ENCODE assay signal across 8 mouse cellular contexts in the genomic region with DNA sequence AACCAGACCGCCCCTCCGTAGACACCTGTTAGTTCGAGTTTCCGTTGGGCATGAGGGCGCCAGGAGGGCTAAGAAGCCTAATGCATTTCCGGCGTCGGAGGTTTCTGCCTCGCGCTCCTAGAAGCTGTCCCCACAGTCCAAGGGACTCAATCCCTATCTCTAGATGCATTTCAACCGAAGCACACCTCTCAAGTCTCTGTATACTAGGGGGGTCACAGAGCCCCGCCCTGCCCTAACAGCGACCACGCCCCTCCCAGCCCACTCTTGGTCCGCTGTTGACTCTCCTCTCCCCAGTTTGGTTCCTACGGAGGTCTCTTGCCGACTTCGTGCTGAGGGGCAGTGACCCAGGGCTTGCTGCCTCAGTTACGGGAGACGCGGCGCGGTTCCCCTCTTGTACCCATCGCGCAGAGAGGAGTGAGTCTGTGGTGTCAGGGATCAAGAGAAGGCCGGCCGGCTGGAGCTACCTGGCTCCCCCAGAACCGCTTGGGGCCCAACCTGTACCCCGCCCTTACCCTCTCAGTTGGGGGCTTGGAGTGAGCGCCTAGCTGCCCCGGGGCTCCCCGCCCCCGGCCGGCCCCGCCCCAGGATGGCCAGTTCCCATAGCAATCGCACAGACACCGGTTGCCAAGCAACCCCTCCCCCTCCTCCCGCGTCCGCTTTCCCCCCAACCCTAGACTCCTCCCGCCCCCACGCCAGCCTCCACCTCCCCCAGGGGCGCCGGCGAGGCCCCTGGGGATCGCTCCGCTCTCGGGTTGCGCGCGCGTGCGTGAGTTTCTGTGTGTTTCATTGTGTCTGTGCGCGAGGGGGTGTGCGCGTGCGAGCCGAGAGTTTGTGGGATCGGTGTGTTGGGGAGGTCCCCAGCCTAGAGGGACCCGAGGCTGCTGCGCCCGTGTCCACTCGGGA. TPM values are rescaled to one million over a fixed set of nuclear protein-coding genes. Genes with fewer than 3 reads are reported as not detected.
DNase-seq lines count a peak whose midpoint lies in the region; ATAC-seq and TF ChIP-seq lines count a peak whose summit lies in the region.

No protein-coding gene starts in this region.

- peak; percentile 32 for ATAC-seq in heart, embryonic 11.5 days (replicated peaks; ENCODE audit: insufficient number of reproducible peaks, low FRiP score, low TSS enrichment)
- ATAC-seq in embryonic facial prominence, embryonic 13.5 days (ENCODE audit: insufficient number of reproducible peaks, insufficient read depth, low FRiP score, low TSS enrichment, low read depth), result 0 out of 2 replicates have a peak, but pooled peaks have one; percentile 27
- ATAC-seq in limb, embryonic 12.5 days (ENCODE audit: insufficient number of reproducible peaks, insufficient read depth, low FRiP score, low TSS enrichment, low read depth), result peak; percentile 65
- no peak for ATAC-seq in megakaryocyte-erythroid progenitor cell, adult 5-6 weeks (replicated peaks; ENCODE audit: low FRiP score, low TSS enrichment, poor library complexity, severe bottlenecking)

- TF ChIP-seq EP300 in ES-Bruce4 (IDR thresholded peaks at IDR 0.05; ENCODE audit: insufficient read depth, low read depth, low read length), result no peak

- peak overlapping the region; percentile 95 for H3K4me2 ChIP-seq in heart, embryonic 11.5 days
- H3K4me2 ChIP-seq in embryonic facial prominence, embryonic 13.5 days, result peak overlapping the region; percentile 95
- peak overlapping the region; percentile 99 for H3K4me2 ChIP-seq in limb, embryonic 12.5 days

- peaks cover 7% of the 10 kb centered on the region for H3K4me1 ChIP-seq in heart, embryonic 11.5 days (ENCODE audit: control insufficient read depth, insufficient read depth, low read length)
- no peaks in the 10 kb centered on the region for H3K4me1 ChIP-seq in ES-Bruce4 (ENCODE audit: control insufficient read depth, insufficient read depth, low read length)
- peaks cover 27% of the 10 kb centered on the region for H3K4me1 ChIP-seq in embryonic facial prominence, embryonic 13.5 days
- H3K4me1 ChIP-seq in limb, embryonic 12.5 days (replicated peaks), result peaks cover 38% of the 10 kb centered on the region

- no peak overlapping the region for H3K27ac ChIP-seq in heart, embryonic 11.5 days (ENCODE audit: low read depth, low read length)
- H3K27ac ChIP-seq in ES-Bruce4 (ENCODE audit: insufficient read depth, low read length), result no peak overlapping the region
- H3K27ac ChIP-seq in embryonic facial prominence, embryonic 13.5 days, result peak overlapping the region; percentile 33; the same call in 1 of the 2 replicates
- H3K27ac ChIP-seq in limb, embryonic 12.5 days, result no peak overlapping the region

- H3K4me3 ChIP-seq in heart, embryonic 11.5 days (ENCODE audit: low read depth, low read length), result peak overlapping the region; percentile 58
- H3K4me3 ChIP-seq in ES-Bruce4 (ENCODE audit: low read depth, low read length), result peak overlapping the region; percentile 89
- peak overlapping the region; percentile 69 for H3K4me3 ChIP-seq in embryonic facial prominence, embryonic 13.5 days
- H3K4me3 ChIP-seq in limb, embryonic 12.5 days (replicated peaks), result peak overlapping the region; percentile 70

- no peaks in the 10 kb centered on the region for H3K9me3 ChIP-seq in heart, embryonic 11.5 days (replicated peaks; ENCODE audit: control insufficient read depth, low read length)
- no peaks in the 10 kb centered on the region for H3K9me3 ChIP-seq in ES-Bruce4 (replicated peaks; ENCODE audit: control insufficient read depth, insufficient read depth, low read length, poor library complexity, severe bottlenecking)
- no peaks in the 10 kb centered on the region for H3K9me3 ChIP-seq in embryonic facial prominence, embryonic 13.5 days
- H3K9me3 ChIP-seq in limb, embryonic 12.5 days, result no peaks in the 10 kb centered on the region

- 1% methylated on average over 63 of the region's 64 CpGs for WGBS in heart, embryonic 11.5 days (ENCODE audit: insufficient replicate concordance)
- WGBS in embryonic facial prominence, embryonic 13.5 days, result under 1% methylated on average over 64 of the region's 64 CpGs
- 1% methylated on average over 64 of the region's 64 CpGs for WGBS in limb, embryonic 12.5 days

- H3K36me3 ChIP-seq in heart, embryonic 11.5 days (ENCODE audit: control insufficient read depth, insufficient read depth, low read length), result no peaks in the 10 kb centered on the region
- H3K36me3 ChIP-seq in ES-Bruce4 (ENCODE audit: control insufficient read depth, insufficient read depth, low read length, poor library complexity, severe bottlenecking), result no peaks in the 10 kb centered on the region
- peaks cover 7% of the 10 kb centered on the region; the same call in 1 of the 2 replicates for H3K36me3 ChIP-seq in embryonic facial prominence, embryonic 13.5 days
- H3K36me3 ChIP-seq in limb, embryonic 12.5 days, result no peaks in the 10 kb centered on the region

- no peak for TF ChIP-seq POLR2A in ES-Bruce4 (IDR thresholded peaks at IDR 0.05; ENCODE audit: insufficient read depth, low read length)

- DNase-seq in heart, postnatal 36 days, result no peak
- peak; percentile 76 for DNase-seq in retina, embryonic 14.5 days (ENCODE audit: low spot score)
- DNase-seq in urinary bladder, postnatal 14 days (ENCODE audit: low spot score), result no peak

- peaks cover 90% of the 10 kb centered on the region for H3K27me3 ChIP-seq in heart, embryonic 11.5 days (ENCODE audit: control insufficient read depth, insufficient read depth, low read length)
- H3K27me3 ChIP-seq in ES-Bruce4 (ENCODE audit: control insufficient read depth, insufficient read depth, low read length, poor library complexity, severe bottlenecking), result peaks cover 7% of the 10 kb centered on the region
- peaks cover 56% of the 10 kb centered on the region for H3K27me3 ChIP-seq in embryonic facial prominence, embryonic 13.5 days
- H3K27me3 ChIP-seq in limb, embryonic 12.5 days, result peaks cover 80% of the 10 kb centered on the region

- H3K9ac ChIP-seq in heart, embryonic 11.5 days (ENCODE audit: low read depth, low read length), result 0 out of 2 replicates have a peak overlapping the region, but pooled peaks have one; percentile 8
- peak overlapping the region; percentile 59 for H3K9ac ChIP-seq in ES-Bruce4 (ENCODE audit: low read depth, poor library complexity, severe bottlenecking)
- peak overlapping the region; percentile 71 for H3K9ac ChIP-seq in embryonic facial prominence, embryonic 13.5 days
- peak overlapping the region; percentile 70 for H3K9ac ChIP-seq in limb, embryonic 12.5 days (replicated peaks)

- TF ChIP-seq CTCF in ES-Bruce4 (IDR thresholded peaks at IDR 0.05; ENCODE audit: low read depth, low read length), result no peak

- intact Hi-C loops in heart, postnatal 36 days (cut with DNase I), result no loop called here

RNA-seq across cellular contexts. Expression of a gene that starts 0.9 kb away (rescaled TPM):
- 0.84 and 0.99 TPM in 2 replicates for polyA plus RNA-seq in heart, embryonic 11.5 days (2014; fragmentation: Nextera tagmentation; extraction: Ambion mirVana)
- total RNA-seq in heart, postnatal 36 days (2021), result under 1 TPM in 1 of 2 experiments, not detected in 1; 0.08 TPM
- 0.96 and 1.5 TPM in 2 replicates for polyA plus RNA-seq in ES-Bruce4 (2011; ENCODE audit: insufficient read depth, insufficient read length, low read depth, missing spikeins)
- polyA plus RNA-seq in embryonic facial prominence, embryonic 13.5 days (2015; fragmentation: Nextera tagmentation; extraction: Ambion mirVana), result 6.2 and 7.8 TPM in 2 replicates
- 3.8 and 5.2 TPM in 2 replicates for polyA plus RNA-seq in limb, embryonic 12.5 days (2016; fragmentation: Nextera tagmentation; extraction: Ambion mirVana)
- not detected in 2 replicates for total RNA-seq in megakaryocyte-erythroid progenitor cell, adult 5-6 weeks (2014; fragmentation: Nextera tagmentation)
- not detected in 2 replicates for total RNA-seq in megakaryocyte-erythroid progenitor cell, adult 5-6 weeks (2017)

Comparison
In these comparisons a context has a peak if more than half of its experiments do, and no peak if none do; other contexts are left out.
1. H3K9ac ChIP-seq: peak in every context shown above with its lines; median percentile 71 in embryonic facial prominence, embryonic 13.5 days; 70 in limb, embryonic 12.5 days; 59 in ES-Bruce4; 8 in heart, embryonic 11.5 days.